Comparison of ENCODE assay signal across 8 mouse cellular contexts in the genomic region with DNA sequence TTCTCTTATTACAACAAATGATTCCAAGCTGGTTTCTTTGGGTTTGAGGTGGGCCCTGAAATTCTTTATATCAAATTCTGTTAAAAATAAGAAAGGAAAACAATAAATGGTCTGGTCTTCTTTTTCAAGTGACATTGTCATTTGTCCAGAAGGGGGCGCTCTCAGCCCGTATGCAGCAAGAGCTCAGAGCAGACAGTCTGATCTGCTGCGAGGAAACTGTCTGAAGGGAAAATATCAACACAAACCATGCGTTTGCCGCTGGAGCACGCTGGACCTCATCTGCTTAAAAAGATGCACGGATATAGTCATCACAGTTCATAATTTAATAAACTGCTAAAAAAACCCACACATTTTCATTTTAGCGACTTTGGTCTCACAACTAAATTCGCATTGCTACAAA.
DNase-seq lines count a peak whose midpoint lies in the region; ATAC-seq and TF ChIP-seq lines count a peak whose summit lies in the region.

No protein-coding gene starts in this region.

- ATAC-seq in embryonic facial prominence, embryonic 14.5 days (ENCODE audit: low read depth) = peak; percentile 75
- ATAC-seq in heart, embryonic 12.5 days (ENCODE audit: insufficient number of reproducible peaks, low FRiP score) = no peak
- ATAC-seq in kidney, embryonic 16.5 days (ENCODE audit: low FRiP score, low TSS enrichment) = peak; percentile 73; the same call in 1 of the 2 replicates

- peak overlapping the region; percentile 48 for H3K4me2 ChIP-seq in embryonic facial prominence, embryonic 14.5 days (ENCODE audit: low read depth, low read length)
- peak overlapping the region; percentile 60 for H3K4me2 ChIP-seq in heart, embryonic 12.5 days
- peak overlapping the region; percentile 48 for H3K4me2 ChIP-seq in kidney, embryonic 16.5 days (replicated peaks; ENCODE audit: low read depth, low read length)

- no peaks in the 10 kb centered on the region for H3K4me1 ChIP-seq in bone marrow, adult 2 months (ENCODE audit: control insufficient read depth, insufficient read depth, low read length)
- no peaks in the 10 kb centered on the region for H3K4me1 ChIP-seq in embryonic facial prominence, embryonic 14.5 days (ENCODE audit: control insufficient read depth, insufficient read depth, low read length)
- peaks cover 6% of the 10 kb centered on the region; the same call in 1 of the 2 replicates for H3K4me1 ChIP-seq in heart, embryonic 12.5 days (replicated peaks)
- peaks cover 7% of the 10 kb centered on the region for H3K4me1 ChIP-seq in kidney, embryonic 16.5 days (ENCODE audit: insufficient read depth, low read length)

- no peaks in the 10 kb centered on the region for H3K9me3 ChIP-seq in embryonic facial prominence, embryonic 14.5 days (ENCODE audit: control insufficient read depth, low read length)
- no peaks in the 10 kb centered on the region for H3K9me3 ChIP-seq in heart, embryonic 12.5 days (replicated peaks)
- no peaks in the 10 kb centered on the region for H3K9me3 ChIP-seq in kidney, embryonic 16.5 days (ENCODE audit: low read length)

- H3K27ac ChIP-seq in bone marrow, adult 2 months (ENCODE audit: control insufficient read depth, insufficient read depth, low read depth, low read length, poor library complexity) = no peak overlapping the region
- no peak overlapping the region for H3K27ac ChIP-seq in embryonic facial prominence, embryonic 14.5 days (replicated peaks; ENCODE audit: low read depth, low read length)
- no peak overlapping the region for H3K27ac ChIP-seq in heart, embryonic 12.5 days (ENCODE audit: poor library complexity, severe bottlenecking)
- no peak overlapping the region for H3K27ac ChIP-seq in kidney, embryonic 16.5 days (ENCODE audit: low read length)

- H3K4me3 ChIP-seq in bone marrow, adult 2 months (replicated peaks; ENCODE audit: control insufficient read depth, low read depth, low read length) = no peak overlapping the region
- peak overlapping the region; percentile 10; the same call in 1 of the 2 replicates for H3K4me3 ChIP-seq in embryonic facial prominence, embryonic 14.5 days (ENCODE audit: low read depth, low read length)
- H3K4me3 ChIP-seq in heart, embryonic 12.5 days = peak overlapping the region; percentile 25; the same call in 1 of the 2 replicates
- peak overlapping the region; percentile 16; the same call in 1 of the 2 replicates for H3K4me3 ChIP-seq in kidney, embryonic 16.5 days (ENCODE audit: low read length)

- no peaks in the 10 kb centered on the region for H3K27me3 ChIP-seq in embryonic facial prominence, embryonic 14.5 days (replicated peaks; ENCODE audit: control insufficient read depth, insufficient read depth, low read length)
- H3K27me3 ChIP-seq in heart, embryonic 12.5 days (replicated peaks) = no peaks in the 10 kb centered on the region
- H3K27me3 ChIP-seq in kidney, embryonic 16.5 days (ENCODE audit: insufficient read depth, low read length) = no peaks in the 10 kb centered on the region
- no peaks in the 10 kb centered on the region for H3K27me3 ChIP-seq in splenic B cell, adult 2 months (ENCODE audit: control insufficient read depth, insufficient read depth, low read length, poor library complexity, severe bottlenecking)

- H3K36me3 ChIP-seq in embryonic facial prominence, embryonic 14.5 days (ENCODE audit: control insufficient read depth, insufficient read depth, low read length) = no peaks in the 10 kb centered on the region
- no peaks in the 10 kb centered on the region for H3K36me3 ChIP-seq in heart, embryonic 12.5 days
- no peaks in the 10 kb centered on the region for H3K36me3 ChIP-seq in kidney, embryonic 16.5 days (ENCODE audit: insufficient read depth, low read length)
- no peaks in the 10 kb centered on the region for H3K36me3 ChIP-seq in splenic B cell, adult 2 months (ENCODE audit: control insufficient read depth, insufficient read depth, low read length, poor library complexity, severe bottlenecking)

- peak; percentile 79 for DNase-seq in A20 (ENCODE audit: low read depth, low spot score)
- DNase-seq in embryonic facial prominence, embryonic 14.5 days (ENCODE audit: low spot score) = peak; percentile 94
- DNase-seq in liver = peak; percentile 76
- peak; percentile 14 to 65 for DNase-seq in natural killer cell, adult 2 months (ENCODE audit: low spot score in 2 of 2)
- peak; percentile 86 for DNase-seq in splenic B cell, adult 2 months (ENCODE audit: low read depth, low spot score)

- no peak for TF ChIP-seq POLR2A in bone marrow, adult 2 months (IDR thresholded peaks at IDR 0.05; ENCODE audit: borderline replicate concordance, control insufficient read depth, low read depth, low read length)

- H3K9ac ChIP-seq in embryonic facial prominence, embryonic 14.5 days (ENCODE audit: low read depth, low read length) = no peak overlapping the region
- H3K9ac ChIP-seq in heart, embryonic 12.5 days = no peak overlapping the region
- H3K9ac ChIP-seq in kidney, embryonic 16.5 days (replicated peaks; ENCODE audit: low read length) = no peak overlapping the region

- peak; percentile 67 for TF ChIP-seq CTCF in bone marrow, adult 2 months (IDR thresholded peaks at IDR 0.05; ENCODE audit: control insufficient read depth, insufficient read depth, low read length)

- WGBS in bone marrow, adult 2 months = 12% methylated on average over 9 of the region's 9 CpGs
- WGBS in embryonic facial prominence, embryonic 14.5 days = 14% methylated on average over 9 of the region's 9 CpGs
- 16% methylated on average over 9 of the region's 9 CpGs for WGBS in heart, embryonic 12.5 days
- 12% methylated on average over 9 of the region's 9 CpGs for WGBS in kidney, embryonic 16.5 days

Comparison
In these comparisons a context has a peak if more than half of its experiments do, and no peak if none do; other contexts are left out.
1. DNase-seq: peak in every context shown above with its lines; median percentile 94 in embryonic facial prominence, embryonic 14.5 days; 86 in splenic B cell, adult 2 months; 79 in A20; 76 in liver; 40 in natural killer cell, adult 2 months.